Mouse (Mus musculus) thymus, adult 2 months (tissue): ENCODE results near the gene D130043K22Rik. TPM values are rescaled to one million over a fixed set of nuclear protein-coding genes. Genes with fewer than 3 reads are reported as not detected.

Experiments used
- DNase-seq: peaks from one replicate; pipeline ENCODE4 v3.0.0; 2021
- H3K27ac ChIP-seq: fragments of 200-500 bp; 2 replicates; pipeline ENCODE4 v1.5.1; 2012; ENCODE audit warnings: low read length, control low read depth; ENCODE audit not compliant: control insufficient read depth, insufficient read depth
- H3K27me3 ChIP-seq: fragments of 200-500 bp; 2 replicates; pipeline ENCODE4 v1.6.1; 2012; ENCODE audit warnings: mild to moderate bottlenecking, low read length, moderate library complexity, mixed read lengths; ENCODE audit not compliant: control insufficient read depth, insufficient read depth
- H3K36me3 ChIP-seq: fragments of 200-500 bp; 2 replicates; pipeline ENCODE4 v1.6.1; 2012; ENCODE audit warnings: mild to moderate bottlenecking, low read length, moderate library complexity; ENCODE audit not compliant: control insufficient read depth, insufficient read depth
- H3K4me1 ChIP-seq: fragments of 200-500 bp; replicated peaks from 2 replicates; pipeline ENCODE4 v1.6.1; 2012; ENCODE audit warnings: low read length; ENCODE audit not compliant: control insufficient read depth, insufficient read depth
- H3K4me3 ChIP-seq: fragments of 200-500 bp; 2 replicates; pipeline ENCODE4 v1.5.1; 2012; ENCODE audit warnings: mild to moderate bottlenecking, low read length, control low read depth, moderate library complexity; ENCODE audit not compliant: control insufficient read depth, insufficient read depth
- CTCF ChIP-seq: fragments of 200-500 bp; IDR thresholded peaks from 2 replicates; pipeline ENCODE4 v1.5.1; 2012; ENCODE audit warnings: mild to moderate bottlenecking, control low read depth, low read length, moderate library complexity, borderline replicate concordance; ENCODE audit not compliant: control insufficient read depth, poor library complexity, insufficient read depth; ENCODE audit errors: extremely low read depth
- POLR2A ChIP-seq: fragments of 200-500 bp; IDR thresholded peaks from 2 replicates; pipeline ENCODE4 v1.6.1; 2012; ENCODE audit warnings: mild to moderate bottlenecking, low read length, control low read depth, moderate library complexity; ENCODE audit not compliant: control insufficient read depth, poor library complexity, insufficient read depth; ENCODE audit errors: extremely low read depth
- whole genome bisulfite sequencing: fragments of 180-500 bp; shearing (Covaris S2); methylation state at CpG from one replicate; pipeline ENCODE4 v1.1.7; 2018; 5-methylcytosine and 5-hydroxymethylcytosine counted together
- polyA plus RNA-seq: library from polyadenylated mRNA; depleted of rRNA; stranded (reverse); fragments of >200 nt; gene quantifications from 2 replicates; pipeline ENCODE4 v1.2.3, GENCODE M21; 2012

Gene D130043K22Rik
- polyA plus RNA-seq, 1 experiment: 0.12 TPM

DNA sequence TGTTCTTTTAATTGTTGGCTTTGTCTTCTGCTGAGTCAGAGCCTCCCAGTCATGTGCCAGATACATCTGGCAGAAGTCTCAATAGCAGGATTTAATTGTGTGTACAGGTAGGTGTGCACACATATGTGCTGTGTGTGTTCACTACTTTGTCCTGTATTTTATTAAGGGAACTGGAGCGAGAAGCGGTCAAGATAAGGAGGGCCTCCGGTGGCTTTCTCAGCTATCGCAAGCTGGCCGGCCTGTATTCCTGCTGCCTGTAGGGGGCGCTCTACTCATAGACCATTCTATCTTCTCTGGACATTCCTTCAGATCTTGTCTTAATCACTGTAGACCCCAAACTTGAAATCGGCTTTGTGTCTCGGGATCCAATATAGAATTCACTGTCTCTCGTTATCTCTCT, 93.7 kb downstream of the D130043K22Rik start:
- H3K4me1 ChIP-seq: peaks cover 6% of the 10 kb centered on the region; the same call in 1 of the 2 replicates
- H3K27ac ChIP-seq: no peak overlapping the region
- 22% methylated on average over 9 of the region's 9 CpGs for WGBS
- H3K36me3 ChIP-seq: no peaks in the 10 kb centered on the region
- peaks cover 3% of the 10 kb centered on the region; the same call in 1 of the 2 replicates for H3K27me3 ChIP-seq
- H3K4me3 ChIP-seq: no peak overlapping the region
- TF ChIP-seq CTCF: peak; percentile 76; the same call in 1 of the 2 replicates
- TF ChIP-seq POLR2A: no peak
- DNase-seq: peak; percentile 61

DNA sequence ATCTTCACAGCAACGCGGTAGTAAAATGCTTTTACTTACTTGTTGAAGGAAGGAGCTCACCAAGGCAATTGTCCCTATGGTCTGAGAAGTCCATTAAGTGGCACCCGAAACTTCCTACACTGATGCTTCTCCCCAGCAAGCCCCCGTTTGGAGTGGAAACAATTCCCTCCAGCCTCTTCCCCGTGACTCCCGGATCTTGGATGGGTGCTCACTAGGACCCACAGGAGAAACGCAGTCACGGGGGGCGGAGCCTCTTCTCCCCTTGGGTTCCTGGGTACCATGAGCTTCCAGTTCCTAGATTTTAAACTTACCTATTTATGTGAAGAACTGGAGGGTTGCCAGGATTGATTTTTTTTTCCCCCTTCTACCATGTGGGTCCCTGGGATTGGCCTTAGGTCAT, 94.5 kb downstream of the D130043K22Rik start:
- H3K4me1 ChIP-seq: peaks cover 6% of the 10 kb centered on the region; the same call in 1 of the 2 replicates
- 94% methylated on average over 9 of the region's 9 CpGs for WGBS
- TF ChIP-seq CTCF (no peak), POLR2A (no peak)
- DNase-seq: no peak
- H3K27ac ChIP-seq: no peak overlapping the region
- no peaks in the 10 kb centered on the region for H3K36me3 ChIP-seq
- H3K4me3 ChIP-seq: no peak overlapping the region
- H3K27me3 ChIP-seq: peaks cover 3% of the 10 kb centered on the region; the same call in 1 of the 2 replicates

DNA sequence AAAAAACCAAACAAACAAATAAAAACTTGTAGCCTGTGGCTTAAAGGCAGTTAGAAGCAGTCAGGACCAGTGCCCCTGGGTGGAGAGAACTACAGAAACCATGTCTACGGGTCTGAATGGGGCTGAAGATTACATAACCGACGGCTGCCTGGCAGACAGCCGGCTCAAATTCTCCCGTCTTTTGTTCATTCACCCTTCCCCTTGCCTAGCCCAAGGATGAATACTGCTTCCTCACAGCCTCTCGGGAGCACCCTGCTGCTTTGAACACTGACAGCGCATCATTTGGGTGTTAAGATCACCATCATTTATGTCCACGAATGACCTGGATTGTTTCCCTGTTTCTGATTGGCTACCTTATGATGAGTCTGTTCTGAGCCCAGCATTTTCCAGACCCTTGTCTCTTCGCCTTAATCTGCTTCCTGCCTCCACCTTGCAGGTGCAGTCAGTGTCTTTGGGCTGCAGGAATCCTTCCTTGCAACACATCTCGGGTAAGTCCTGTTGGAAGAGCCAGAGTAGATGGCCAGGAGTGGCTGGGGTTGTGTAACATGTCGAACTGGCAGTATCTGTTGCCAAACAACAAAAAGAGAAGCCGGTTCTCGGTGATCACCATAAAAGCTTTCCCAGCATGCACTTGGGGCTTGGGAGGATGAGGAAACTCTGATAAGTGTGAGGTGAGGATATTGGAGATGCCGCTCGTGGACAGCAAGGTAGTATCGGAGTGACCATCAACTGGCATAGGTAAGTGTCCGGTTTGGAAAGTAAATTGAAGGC, 97.8 kb downstream of the D130043K22Rik start, which contains the start of gene Gpld1:
Gene Gpld1 (plus strand): TSS at position 641 of the 771 bp plus-strand sequence.
- no peaks in the 10 kb centered on the region for H3K36me3 ChIP-seq
- TF ChIP-seq POLR2A (no peak), CTCF (no peak)
- no peak for DNase-seq
- no peak within 1 kb of the TSS for H3K27ac ChIP-seq
- H3K4me3 ChIP-seq: no peak within 1 kb of the TSS
- H3K4me1 ChIP-seq: peaks cover 5% of the 10 kb centered on the region; the same call in 1 of the 2 replicates
- 67% methylated on average over 17 of the region's 17 CpGs for WGBS
- no peaks in the 10 kb centered on the region for H3K27me3 ChIP-seq

DNA sequence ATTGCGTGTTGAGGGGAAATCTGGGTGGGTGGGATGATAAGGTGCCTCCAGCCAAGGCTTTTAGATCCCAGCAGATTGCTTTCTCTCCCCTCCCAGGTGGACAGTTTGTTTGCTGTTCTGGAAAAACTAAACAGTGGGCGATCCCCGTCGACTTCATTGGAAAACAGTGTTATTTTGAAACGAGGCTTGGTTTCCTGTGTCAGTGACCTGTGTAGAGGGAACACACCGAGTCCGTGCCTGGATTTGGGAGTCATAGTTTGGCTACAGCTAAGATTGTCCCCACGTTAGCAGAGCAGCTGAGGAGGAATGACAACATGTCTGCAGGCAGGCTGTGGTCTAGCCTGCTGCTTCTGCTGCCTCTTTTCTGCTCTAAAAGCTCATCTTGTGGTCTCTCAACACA, 98.4 kb downstream of the D130043K22Rik start:
- no peak for TF ChIP-seq POLR2A
- TF ChIP-seq CTCF: no peak
- H3K4me1 ChIP-seq: no peaks in the 10 kb centered on the region
- H3K4me3 ChIP-seq: no peak overlapping the region
- H3K36me3 ChIP-seq: no peaks in the 10 kb centered on the region
- no peak overlapping the region for H3K27ac ChIP-seq
- WGBS: 75% methylated on average over 8 of the region's 8 CpGs
- no peak for DNase-seq
- no peaks in the 10 kb centered on the region for H3K27me3 ChIP-seq

DNA sequence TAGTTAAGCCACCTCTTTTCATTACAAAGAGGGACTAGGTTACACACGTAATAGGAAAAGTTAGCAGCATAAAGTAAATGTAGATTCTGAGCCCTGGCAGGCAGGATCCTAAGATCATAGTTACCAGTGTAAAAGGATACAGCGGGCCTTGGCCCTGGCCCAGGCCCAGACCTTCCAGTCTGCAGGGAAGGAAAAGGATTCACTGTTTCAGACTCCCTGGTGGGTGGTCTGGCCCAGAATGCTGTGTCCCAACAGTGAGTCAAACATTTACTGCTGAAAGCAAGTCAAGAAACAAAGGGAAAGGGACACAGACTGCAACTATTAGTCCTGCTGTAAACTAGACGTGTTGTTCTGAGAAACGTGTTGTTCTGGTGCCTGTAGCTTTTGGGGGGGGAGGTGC, 100.6 kb downstream of the D130043K22Rik start:
- Histone ChIP-seq H3K27me3 (no peaks in the 10 kb centered on the region), H3K4me3 (no peak overlapping the region), H3K4me1 (no peaks in the 10 kb centered on the region), H3K36me3 (no peaks in the 10 kb centered on the region), H3K27ac (no peak overlapping the region)
- DNase-seq: no peak
- no peak for TF ChIP-seq CTCF
- no peak for TF ChIP-seq POLR2A
- WGBS: 84% methylated on average over 4 of the region's 4 CpGs

DNA sequence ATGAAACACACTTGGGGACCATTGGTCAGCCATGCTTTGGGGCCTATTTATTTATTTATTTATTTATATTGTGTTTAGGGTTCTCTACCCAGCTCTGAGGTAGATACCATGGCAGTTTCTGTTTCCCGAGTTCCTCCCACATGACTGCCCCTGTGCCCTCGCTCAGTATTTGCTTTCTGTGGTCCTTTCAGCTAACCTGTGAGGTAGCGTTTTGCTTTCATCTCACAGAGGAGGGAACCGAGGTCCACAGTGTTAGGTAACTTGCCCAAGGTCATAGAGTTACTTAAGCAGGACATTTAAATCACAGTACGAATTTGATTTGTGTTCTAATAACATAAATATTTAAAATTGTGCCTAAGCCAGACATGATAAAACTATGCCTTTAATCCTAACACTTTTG, 102.2 kb downstream of the D130043K22Rik start:
- WGBS: 93% methylated on average over 5 of the region's 5 CpGs
- no peaks in the 10 kb centered on the region for H3K36me3 ChIP-seq
- no peak overlapping the region for H3K27ac ChIP-seq
- no peak overlapping the region for H3K4me3 ChIP-seq
- H3K27me3 ChIP-seq: no peaks in the 10 kb centered on the region
- no peak for DNase-seq
- H3K4me1 ChIP-seq: no peaks in the 10 kb centered on the region
- no peak for TF ChIP-seq POLR2A
- TF ChIP-seq CTCF: no peak
